Mouse (Mus musculus) heart, postnatal 0 days (tissue): ENCODE data around the gene Oaz3. TPM values are rescaled to one million over a fixed set of nuclear protein-coding genes. Genes with fewer than 3 reads are reported as not detected.
A peak's percentile ranks its signal among the peaks of the same experiment; 100 is the strongest.

Experiments
- ATAC-seq: fragments of 200-750 bp; cut with Nextera tagmentation; 2 replicates; pipeline ENCODE4 v1.8.0; 2017; ENCODE audit warnings: low read depth, moderate number of reproducible peaks, moderate library complexity; ENCODE audit not compliant: insufficient read depth
- DNase-seq: peaks from one replicate; pipeline ENCODE4 v3.0.0-alpha.2; 2016; ENCODE audit warnings: low spot score
- H3K27ac ChIP-seq: fragments of 300-500 bp; sonication (generic); 2 replicates; pipeline ENCODE4 v1.5.1; 2014; ENCODE audit warnings: low read depth, mild to moderate bottlenecking
- H3K27me3 ChIP-seq: fragments of 300-500 bp; sonication (generic); 2 replicates; pipeline ENCODE4 v1.6.1; 2014; ENCODE audit warnings: low read length, mixed read lengths; ENCODE audit not compliant: control insufficient read depth, insufficient read depth
- H3K36me3 ChIP-seq: fragments of 300-500 bp; sonication (generic); replicated peaks from 2 replicates; pipeline ENCODE4 v1.6.1; 2014; ENCODE audit warnings: low read length, mixed read lengths; ENCODE audit not compliant: control insufficient read depth, insufficient read depth
- H3K4me1 ChIP-seq: fragments of 300-500 bp; sonication (generic); 2 replicates; pipeline ENCODE4 v1.6.1; 2014; ENCODE audit warnings: antibody characterized with exemption; ENCODE audit not compliant: control insufficient read depth, insufficient read depth
- H3K4me2 ChIP-seq: fragments of 300-500 bp; sonication (generic); 2 replicates; pipeline ENCODE4 v1.6.1; 2014; ENCODE audit warnings: low read depth, mild to moderate bottlenecking, low read length, moderate library complexity
- H3K4me3 ChIP-seq: fragments of 300-500 bp; sonication (generic); 2 replicates; pipeline ENCODE4 v1.5.1; 2014; ENCODE audit warnings: low read depth, low read length
- H3K9ac ChIP-seq: fragments of 300-500 bp; sonication (generic); replicated peaks from 2 replicates; pipeline ENCODE4 v1.6.1; 2014; ENCODE audit warnings: low read depth, low read length, mixed read lengths
- H3K9me3 ChIP-seq: fragments of 300-500 bp; sonication (generic); replicated peaks from 2 replicates; pipeline ENCODE4 v1.6.1; 2016; ENCODE audit warnings: low read length; ENCODE audit not compliant: control insufficient read depth
- CTCF ChIP-seq: IDR thresholded peaks from 2 replicates; pipeline ENCODE4 v1.5.1; 2016; ENCODE audit warnings: antibody characterized with exemption, control low read depth, low read depth
- EP300 ChIP-seq: IDR thresholded peaks from 2 replicates; pipeline ENCODE4 v1.6.1; 2016; ENCODE audit warnings: antibody characterized with exemption, low read depth
- WGBS: fragments of 180-500 bp; shearing (Covaris S2); extraction: QIAGEN DNeasy Blood & Tissue Kit; methylation state at CpG from one replicate; pipeline ENCODE4 v1.1.7; 2014; 5-methylcytosine and 5-hydroxymethylcytosine counted together
- polyA plus RNA-seq: library from polyadenylated mRNA; unstranded; fragments of >200 nt; fragmentation: Nextera tagmentation; extraction: Ambion mirVana; gene quantifications from 2 replicates; pipeline ENCODE4 v1.2.1, GENCODE M21; 2015
- total RNA-seq: library from RNA; depleted of rRNA; stranded (reverse); fragments of >200 nt; gene quantifications from 2 replicates; pipeline ENCODE4 v1.2.3, GENCODE M21; 2014; ENCODE audit warnings: low replicate concordance; rRNA removed

The Oaz3 gene
- total RNA-seq, result not detected in 2 replicates
- 0.33 and 0.41 TPM in 2 replicates for polyA plus RNA-seq

GRCm38 (mm10) chr3:94443597-94443964 lies at the start of gene Oaz3:
Gene Oaz3, minus strand, starts transcription at chr3:94443915.
- H3K4me3 ChIP-seq, result peak within 1 kb of the TSS; percentile 84
- H3K4me2 ChIP-seq, result peak within 1 kb of the TSS; percentile 69
- no peaks in the 10 kb centered on the region for H3K9me3 ChIP-seq
- H3K27me3 ChIP-seq, result no peaks in the 10 kb centered on the region
- H3K4me1 ChIP-seq, result no peaks in the 10 kb centered on the region
- H3K36me3 ChIP-seq, result peaks cover 40% of the 10 kb centered on the region
- 0% methylated on average over 24 of the region's 24 CpGs for WGBS
- H3K9ac ChIP-seq, result peak within 1 kb of the TSS; percentile 91
- peak; percentile 36; the same call in 1 of the 2 replicates for ATAC-seq
- TF ChIP-seq EP300 (no peak), CTCF (no peak)
- no peak for DNase-seq
- H3K27ac ChIP-seq, result peak within 1 kb of the TSS; percentile 64

GRCm38 (mm10) chr3:94487581-94487980 lies 43.9 kb upstream of the Oaz3 start:
- TF ChIP-seq EP300 (no peak), CTCF (no peak)
- DNase-seq, result no peak
- Histone ChIP-seq H3K9me3 (no peaks in the 10 kb centered on the region), H3K9ac (no peak overlapping the region), H3K27ac (no peak overlapping the region), H3K4me1 (0 out of 2 replicates have a peak, but pooled peaks cover 7% of the 10 kb centered on the region), H3K4me3 (no peak overlapping the region), H3K4me2 (no peak overlapping the region), H3K27me3 (no peaks in the 10 kb centered on the region), H3K36me3 (no peaks in the 10 kb centered on the region)
- no peak for ATAC-seq
- WGBS, result 44% methylated on average over 6 of the region's 6 CpGs

- no peak overlapping the region for H3K4me2 ChIP-seq
- no peaks in the 10 kb centered on the region for H3K36me3 ChIP-seq
- no peak overlapping the region for H3K27ac ChIP-seq
- no peak for ATAC-seq
- no peak overlapping the region for H3K9ac ChIP-seq
- H3K27me3 ChIP-seq, result 0 out of 2 replicates have a peak, but pooled peaks cover 3% of the 10 kb centered on the region
- no peak for DNase-seq
- no peaks in the 10 kb centered on the region for H3K9me3 ChIP-seq
- H3K4me3 ChIP-seq, result no peak overlapping the region
- TF ChIP-seq CTCF (no peak), EP300 (no peak)
- WGBS, result 62% methylated on average over 7 of the region's 7 CpGs
- H3K4me1 ChIP-seq, result 0 out of 2 replicates have a peak, but pooled peaks cover 10% of the 10 kb centered on the region
Observed at GRCm38 (mm10) chr3:94485922-94486321, 42.2 kb upstream of the Oaz3 start.

- Histone ChIP-seq H3K4me1 (0 out of 2 replicates have a peak, but pooled peaks cover 10% of the 10 kb centered on the region), H3K27me3 (peaks cover 22% of the 10 kb centered on the region), H3K36me3 (no peaks in the 10 kb centered on the region), H3K4me3 (no peak overlapping the region), H3K4me2 (no peak overlapping the region), H3K9ac (no peak overlapping the region), H3K27ac (no peak overlapping the region), H3K9me3 (no peaks in the 10 kb centered on the region)
- WGBS, result 34% methylated on average over 20 of the region's 20 CpGs
- TF ChIP-seq EP300, result no peak
- TF ChIP-seq CTCF, result no peak
- no peak for ATAC-seq
- DNase-seq, result no peak
Observed at GRCm38 (mm10) chr3:94483790-94484439, 40.2 kb upstream of the Oaz3 start.

GRCm38 (mm10) chr3:94482764-94483385 lies 39.2 kb upstream of the Oaz3 start:
- Histone ChIP-seq H3K4me2 (no peak overlapping the region), H3K27ac (no peak overlapping the region), H3K36me3 (no peaks in the 10 kb centered on the region), H3K27me3 (peaks cover 31% of the 10 kb centered on the region), H3K4me3 (no peak overlapping the region), H3K9ac (no peak overlapping the region), H3K4me1 (0 out of 2 replicates have a peak, but pooled peaks cover 10% of the 10 kb centered on the region), H3K9me3 (no peaks in the 10 kb centered on the region)
- TF ChIP-seq CTCF (no peak), EP300 (no peak)
- ATAC-seq, result no peak
- WGBS, result 66% methylated on average over 17 of the region's 17 CpGs
- DNase-seq, result no peak
